Mouse (Mus musculus) intestine, embryonic 16.5 days (tissue): ENCODE measurements around the gene Enox1. TPM values are rescaled to one million over a fixed set of nuclear protein-coding genes. Genes with fewer than 3 reads are reported as not detected.

Experiments used
- ATAC-seq: fragments of 200-750 bp; cut with Nextera tagmentation; 2 replicates; pipeline ENCODE4 v1.8.0; 2017; ENCODE audit warnings: moderate TSS enrichment, moderate library complexity
- H3K27ac ChIP-seq: fragments of 300-500 bp; sonication (generic); 2 replicates; pipeline ENCODE4 v1.5.1; 2014; ENCODE audit warnings: mild to moderate bottlenecking, low read length
- H3K27me3 ChIP-seq: fragments of 300-500 bp; sonication (generic); replicated peaks from 2 replicates; pipeline ENCODE4 v1.6.1; 2014; ENCODE audit warnings: low read length, control low read depth, mixed read lengths; ENCODE audit not compliant: control insufficient read depth, insufficient read depth
- H3K36me3 ChIP-seq: fragments of 300-500 bp; sonication (generic); 2 replicates; pipeline ENCODE4 v1.6.1; 2014; ENCODE audit warnings: low read length, control low read depth; ENCODE audit not compliant: control insufficient read depth, insufficient read depth
- H3K4me1 ChIP-seq: fragments of 300-500 bp; sonication (generic); 2 replicates; pipeline ENCODE4 v1.6.1; 2014; ENCODE audit warnings: low read length, control low read depth, mixed read lengths; ENCODE audit not compliant: control insufficient read depth, insufficient read depth
- H3K4me2 ChIP-seq: fragments of 300-500 bp; sonication (generic); 2 replicates; pipeline ENCODE4 v1.6.1; 2014; ENCODE audit warnings: low read depth, low read length, control low read depth
- H3K4me3 ChIP-seq: fragments of 300-500 bp; sonication (generic); 2 replicates; pipeline ENCODE4 v1.5.1; 2014; ENCODE audit warnings: mild to moderate bottlenecking, low read length
- H3K9ac ChIP-seq: fragments of 300-500 bp; sonication (generic); 2 replicates; pipeline ENCODE4 v1.6.1; 2014; ENCODE audit warnings: low read depth, low read length
- H3K9me3 ChIP-seq: fragments of 300-500 bp; sonication (generic); 2 replicates; pipeline ENCODE4 v1.6.1; 2016; ENCODE audit warnings: low read length, control low read depth; ENCODE audit not compliant: control insufficient read depth
- WGBS: fragments of 180-500 bp; shearing (Covaris S2); extraction: QIAGEN DNeasy Blood & Tissue Kit; methylation state at CpG from one replicate; pipeline ENCODE4 v1.1.7; 2014; 5-methylcytosine and 5-hydroxymethylcytosine counted together
- polyA plus RNA-seq: library from polyadenylated mRNA; unstranded; fragments of >200 nt; fragmentation: Nextera tagmentation; extraction: Ambion mirVana; gene quantifications from 2 replicates; pipeline ENCODE4 v1.2.1, GENCODE M21; 2015

Gene Enox1
- polyA plus RNA-seq, 1 experiment from 2014 or later: 4.0 TPM

GRCm38 (mm10) chr14:77319396-77319795 is 162.8 kb downstream of the Enox1 start:
- H3K9me3 ChIP-seq: no peaks in the 10 kb centered on the region
- no peaks in the 10 kb centered on the region for H3K4me1 ChIP-seq
- no peak overlapping the region for H3K9ac ChIP-seq
- no peak overlapping the region for H3K27ac ChIP-seq
- no peaks in the 10 kb centered on the region for H3K27me3 ChIP-seq
- 90% methylated on average over 7 of the region's 7 CpGs for WGBS
- H3K36me3 ChIP-seq: no peaks in the 10 kb centered on the region
- no peak overlapping the region for H3K4me3 ChIP-seq
- ATAC-seq: no peak
- no peak overlapping the region for H3K4me2 ChIP-seq

- Histone ChIP-seq H3K4me1 (no peaks in the 10 kb centered on the region), H3K9ac (no peak overlapping the region), H3K4me3 (no peak overlapping the region), H3K27me3 (no peaks in the 10 kb centered on the region), H3K27ac (no peak overlapping the region), H3K9me3 (no peaks in the 10 kb centered on the region), H3K36me3 (no peaks in the 10 kb centered on the region), H3K4me2 (no peak overlapping the region)
- 82% methylated on average over 2 of the region's 2 CpGs for WGBS
- ATAC-seq: no peak
These were observed 167.8 kb downstream of the Enox1 start for GRCm38 (mm10) chr14:77324348-77324747.

- no peaks in the 10 kb centered on the region for H3K9me3 ChIP-seq
- no peaks in the 10 kb centered on the region for H3K36me3 ChIP-seq
- H3K4me1 ChIP-seq: no peaks in the 10 kb centered on the region
- no peaks in the 10 kb centered on the region for H3K27me3 ChIP-seq
- no peak overlapping the region for H3K9ac ChIP-seq
- no peak overlapping the region for H3K4me2 ChIP-seq
- no peak overlapping the region for H3K4me3 ChIP-seq
- WGBS: 73% methylated on average over 3 of the region's 3 CpGs
- H3K27ac ChIP-seq: no peak overlapping the region
- no peak for ATAC-seq
These were observed 171.1 kb downstream of the Enox1 start for GRCm38 (mm10) chr14:77327693-77328092.

GRCm38 (mm10) chr14:77329791-77330190 is 173.2 kb downstream of the Enox1 start:
- Histone ChIP-seq H3K36me3 (no peaks in the 10 kb centered on the region), H3K9me3 (no peaks in the 10 kb centered on the region), H3K4me1 (no peaks in the 10 kb centered on the region), H3K4me2 (no peak overlapping the region), H3K27ac (no peak overlapping the region), H3K9ac (no peak overlapping the region), H3K27me3 (no peaks in the 10 kb centered on the region), H3K4me3 (no peak overlapping the region)
- ATAC-seq: no peak

- H3K4me1 ChIP-seq: no peaks in the 10 kb centered on the region
- no peak overlapping the region for H3K9ac ChIP-seq
- no peak overlapping the region for H3K4me2 ChIP-seq
- H3K9me3 ChIP-seq: no peaks in the 10 kb centered on the region
- H3K27ac ChIP-seq: 0 out of 2 replicates have a peak overlapping the region, but pooled peaks have one; percentile 8
- no peaks in the 10 kb centered on the region for H3K36me3 ChIP-seq
- 53% methylated on average over 11 of the region's 11 CpGs for WGBS
- no peaks in the 10 kb centered on the region for H3K27me3 ChIP-seq
- no peak for ATAC-seq
- no peak overlapping the region for H3K4me3 ChIP-seq
These were observed 187.2 kb downstream of the Enox1 start for GRCm38 (mm10) chr14:77343662-77344340.

- Histone ChIP-seq H3K27me3 (no peaks in the 10 kb centered on the region), H3K9ac (no peak overlapping the region), H3K4me2 (no peak overlapping the region), H3K4me3 (no peak overlapping the region), H3K27ac (no peak overlapping the region), H3K9me3 (no peaks in the 10 kb centered on the region), H3K4me1 (no peaks in the 10 kb centered on the region), H3K36me3 (no peaks in the 10 kb centered on the region)
- no peak for ATAC-seq
- 90% methylated on average over 3 of the region's 3 CpGs for WGBS
These were observed 189.7 kb downstream of the Enox1 start for GRCm38 (mm10) chr14:77346296-77346695.

GRCm38 (mm10) chr14:77351803-77352352 is 195.3 kb downstream of the Enox1 start:
- H3K4me2 ChIP-seq: no peak overlapping the region
- 90% methylated on average over 2 of the region's 2 CpGs for WGBS

GRCm38 (mm10) chr14:77362662-77363061 is 206.1 kb downstream of the Enox1 start:
- Histone ChIP-seq H3K36me3 (no peaks in the 10 kb centered on the region), H3K27me3 (no peaks in the 10 kb centered on the region), H3K9ac (no peak overlapping the region), H3K4me1 (no peaks in the 10 kb centered on the region), H3K27ac (no peak overlapping the region), H3K9me3 (no peaks in the 10 kb centered on the region), H3K4me2 (no peak overlapping the region), H3K4me3 (no peak overlapping the region)
- WGBS: 71% methylated on average over 4 of the region's 4 CpGs
- ATAC-seq: no peak

More at GRCm38 (mm10) chr14:77351803-77352352, 195.3 kb downstream of the Enox1 start:
- ATAC-seq: no peak
- Histone ChIP-seq H3K36me3 (no peaks in the 10 kb centered on the region), H3K27ac (no peak overlapping the region), H3K4me3 (no peak overlapping the region), H3K9me3 (no peaks in the 10 kb centered on the region), H3K4me1 (no peaks in the 10 kb centered on the region), H3K9ac (no peak overlapping the region), H3K27me3 (no peaks in the 10 kb centered on the region)

- H3K9ac ChIP-seq: no peak overlapping the region
- no peaks in the 10 kb centered on the region for H3K4me1 ChIP-seq
- no peaks in the 10 kb centered on the region for H3K27me3 ChIP-seq
- no peak overlapping the region for H3K4me2 ChIP-seq
- no peaks in the 10 kb centered on the region for H3K36me3 ChIP-seq
- WGBS: 58% methylated on average over 8 of the region's 8 CpGs
- no peak overlapping the region for H3K4me3 ChIP-seq
- no peak overlapping the region for H3K27ac ChIP-seq
- ATAC-seq: no peak
- H3K9me3 ChIP-seq: no peaks in the 10 kb centered on the region
These were observed 211.8 kb downstream of the Enox1 start for GRCm38 (mm10) chr14:77368411-77368810.

GRCm38 (mm10) chr14:77369070-77369469 is 212.5 kb downstream of the Enox1 start:
- ATAC-seq: no peak
- Histone ChIP-seq H3K9me3 (no peaks in the 10 kb centered on the region), H3K4me3 (no peak overlapping the region), H3K27me3 (no peaks in the 10 kb centered on the region), H3K4me2 (no peak overlapping the region), H3K27ac (no peak overlapping the region), H3K9ac (no peak overlapping the region), H3K36me3 (no peaks in the 10 kb centered on the region), H3K4me1 (no peaks in the 10 kb centered on the region)
- WGBS: 87% methylated on average over 2 of the region's 2 CpGs
